Mouse (Mus musculus): ENCODE measurements around the gene Hoxc11.

Gene Hoxc11

GRCm38 (mm10) chr15:102937036-102937666 lies 17.1 kb upstream of the Hoxc11 start:
- DNase-seq (ENCODE audit: low read depth, low spot score), result no peak

- no peak for DNase-seq (ENCODE audit: low read depth, low spot score)
These were observed 14.7 kb upstream of the Hoxc11 start for GRCm38 (mm10) chr15:102939256-102940155.

- DNase-seq (ENCODE audit: low read depth, low spot score), result no peak
These were observed 11.3 kb upstream of the Hoxc11 start for GRCm38 (mm10) chr15:102942739-102943467.

- no peak for DNase-seq (ENCODE audit: low read depth, low spot score)
These were observed 10.8 kb upstream of the Hoxc11 start for GRCm38 (mm10) chr15:102943468-102943813.

GRCm38 (mm10) chr15:102945185-102946077 lies 8.8 kb upstream of the Hoxc11 start:
- DNase-seq (ENCODE audit: low read depth, low spot score), result no peak

DNA sequence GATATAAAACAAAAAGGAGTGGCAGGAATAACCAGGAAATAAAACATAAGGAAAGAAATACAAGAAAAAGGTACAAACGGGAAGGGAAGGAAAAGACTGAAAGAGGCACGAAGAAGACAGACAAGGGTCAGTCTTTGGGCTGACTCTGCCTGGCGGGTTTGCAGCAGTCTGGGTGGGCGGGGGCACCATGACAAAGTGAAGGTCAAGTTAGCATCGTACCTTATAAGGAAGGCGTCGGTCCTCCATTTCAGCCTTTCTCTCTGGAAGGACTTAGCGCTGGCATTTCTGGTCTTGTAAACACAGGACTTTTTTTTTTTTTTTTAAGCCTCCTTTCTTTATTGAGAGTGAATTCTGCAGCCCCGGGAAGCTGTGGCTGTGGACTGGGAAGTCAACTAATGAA lies 7.0 kb upstream of the Hoxc11 start:
- no peak for DNase-seq (ENCODE audit: low read depth, low spot score)

- DNase-seq (ENCODE audit: low read depth, low spot score), result no peak
These were observed 5.4 kb upstream of the Hoxc11 start for GRCm38 (mm10) chr15:102948842-102949241.

- DNase-seq (ENCODE audit: low read depth, low spot score), result no peak
These were observed 4.5 kb upstream of the Hoxc11 start for GRCm38 (mm10) chr15:102949696-102950095.

- no peak for DNase-seq (ENCODE audit: low read depth, low spot score)
These were observed 3.4 kb upstream of the Hoxc11 start for GRCm38 (mm10) chr15:102950877-102951276.

GRCm38 (mm10) chr15:102953561-102953960 lies 666 bp upstream of the Hoxc11 start:
- DNase-seq (ENCODE audit: low read depth, low spot score), result no peak

DNA sequence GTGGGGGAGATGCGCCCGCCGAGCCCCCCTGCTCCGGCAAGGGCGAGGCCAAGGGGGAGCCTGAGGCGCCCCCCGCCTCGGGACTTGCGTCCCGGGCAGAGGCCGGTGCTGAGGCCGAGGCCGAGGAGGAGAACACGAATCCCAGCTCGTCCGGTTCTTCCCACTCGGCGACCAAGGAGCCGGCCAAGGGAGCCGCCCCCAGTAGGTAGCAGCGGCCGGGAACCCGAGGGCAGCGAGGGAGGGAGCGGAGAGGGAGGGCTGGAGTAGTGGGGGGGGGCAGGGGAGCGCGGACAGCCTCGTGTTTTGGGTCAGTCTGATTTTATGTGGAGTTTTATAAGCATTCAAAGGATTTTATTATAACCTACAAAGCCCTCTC lies 768 bp downstream of the Hoxc11 start:
- no peak for DNase-seq (ENCODE audit: low read depth, low spot score)

- DNase-seq (ENCODE audit: low read depth, low spot score), result no peak
These were observed 1.8 kb downstream of the Hoxc11 start for GRCm38 (mm10) chr15:102955833-102956640.

DNA sequence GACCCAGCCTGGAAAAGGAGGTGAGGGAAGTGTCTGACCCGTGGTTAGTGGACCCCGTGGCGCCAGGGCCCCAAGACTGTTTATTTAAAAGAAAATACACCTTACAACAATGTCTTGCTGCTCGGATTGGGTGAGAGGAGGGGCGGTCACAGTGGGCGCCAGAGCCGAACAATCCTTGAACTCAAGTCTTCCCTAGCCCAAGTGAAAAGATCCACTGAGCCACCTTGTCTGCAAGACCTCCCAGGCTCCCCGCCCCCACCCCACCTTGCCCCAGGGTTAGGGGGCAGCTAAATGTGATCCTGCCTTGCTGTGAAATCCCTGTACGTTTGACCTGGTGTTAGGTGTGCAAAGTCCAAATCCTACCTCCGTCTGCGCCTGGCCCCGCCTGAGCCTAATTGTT lies 2.7 kb downstream of the Hoxc11 start:
- no peak for DNase-seq (ENCODE audit: low read depth, low spot score)

GRCm38 (mm10) chr15:102959663-102960191 lies 5.5 kb downstream of the Hoxc11 start:
- DNase-seq (ENCODE audit: low read depth, low spot score), result no peak

- DNase-seq (ENCODE audit: low read depth, low spot score), result no peak
These were observed 7.5 kb downstream of the Hoxc11 start for GRCm38 (mm10) chr15:102961728-102962127.

GRCm38 (mm10) chr15:102962492-102962891 lies 8.3 kb downstream of the Hoxc11 start:
- no peak for DNase-seq (ENCODE audit: low read depth, low spot score)

DNA sequence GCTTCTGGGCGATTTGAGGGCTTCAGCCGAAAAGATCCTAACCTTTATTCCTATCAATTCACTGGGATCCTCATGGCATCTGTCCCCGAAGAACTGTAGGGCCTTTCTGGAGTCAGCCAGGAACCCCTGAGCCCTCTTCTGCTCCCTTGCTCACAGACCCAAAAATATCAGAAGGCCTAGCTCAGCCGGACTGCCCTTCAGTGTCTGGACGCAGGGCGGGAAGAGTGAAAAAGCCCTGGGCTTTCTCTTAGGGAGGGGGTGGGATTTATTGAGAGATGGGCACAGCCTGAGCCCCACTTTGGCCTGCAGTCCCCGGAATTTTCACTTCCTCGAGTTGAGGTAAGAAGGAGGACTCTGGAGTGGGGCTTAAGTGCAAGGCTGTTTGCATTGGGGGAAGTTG lies 9.0 kb downstream of the Hoxc11 start:
- no peak for DNase-seq (ENCODE audit: low read depth, low spot score)

DNA sequence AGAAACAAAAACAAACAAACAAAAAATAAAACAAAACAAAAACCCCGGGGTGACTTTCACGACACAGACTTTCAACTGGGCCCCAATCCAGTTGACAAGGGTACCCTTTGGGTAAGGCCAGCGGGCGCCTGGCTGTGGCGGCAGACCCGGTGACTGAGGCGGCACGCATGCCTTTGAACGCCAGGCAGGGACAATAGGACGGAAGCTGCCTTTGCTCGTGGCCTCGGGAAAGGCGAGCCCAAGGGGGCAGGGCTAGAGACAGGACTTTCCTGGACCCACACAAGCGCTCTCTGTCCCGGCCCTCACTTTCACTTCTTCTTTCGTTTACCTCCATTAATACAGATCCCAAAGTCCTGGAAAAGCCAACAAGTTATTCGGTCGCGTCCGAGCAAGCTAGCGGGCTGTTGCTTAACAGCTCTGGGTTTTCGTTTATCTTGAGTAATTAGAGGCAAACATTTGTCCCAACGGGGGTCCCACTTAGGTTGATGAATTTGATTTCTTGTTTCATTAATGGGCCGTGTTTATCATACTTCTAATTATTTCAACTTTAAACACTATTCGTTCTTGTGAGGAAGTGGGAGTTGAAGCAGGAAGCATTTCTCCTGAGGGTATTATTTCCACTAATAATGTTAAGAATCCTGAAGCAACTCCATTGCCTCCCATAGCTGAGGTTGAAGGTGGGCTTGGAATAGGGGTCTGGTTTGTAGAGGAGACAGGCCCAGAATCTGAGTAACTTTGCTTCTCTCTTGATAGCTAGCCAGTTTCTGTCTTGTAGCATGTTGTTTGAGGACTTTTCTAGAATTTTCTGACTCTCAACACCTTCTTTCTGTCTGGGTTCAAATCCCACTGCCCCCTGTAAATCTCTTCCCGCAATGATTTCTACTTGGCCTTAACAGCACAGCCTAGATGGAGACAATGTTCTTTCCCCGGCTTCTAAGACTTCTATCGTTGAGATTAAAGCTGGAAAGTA lies 9.7 kb downstream of the Hoxc11 start:
- DNase-seq (ENCODE audit: low read depth, low spot score), result no peak
